Mouse (Mus musculus) skeletal muscle tissue, postnatal 0 days (tissue): Measurements from ENCODE around the gene Slc1a5. TPM values are rescaled to one million over a fixed set of nuclear protein-coding genes. Genes with fewer than 3 reads are reported as not detected.

Source experiments
- polyA plus RNA-seq: library from polyadenylated mRNA; unstranded; fragments of >200 nt; fragmentation: Nextera tagmentation; extraction: Ambion mirVana; gene quantifications from 2 replicates; pipeline ENCODE4 v1.2.1, GENCODE M21; 2015

Gene Slc1a5
- 28.7 and 76.6 TPM in 2 replicates for polyA plus RNA-seq

GRCm38 (mm10) chr7:16780825-16781554, at the start of gene Slc1a5:
Slc1a5 (plus strand) TSS chr7:16781340.

GRCm38 (mm10) chr7:16738073-16738696, 43.0 kb upstream of the Slc1a5 start, which contains the start of gene Ap2s1:
Ap2s1 (plus strand) TSS chr7:16738410.

GRCm38 (mm10) chr7:16815351-16815941, 34.3 kb downstream of the Slc1a5 start, which contains the start of gene Strn4:
Strn4 (plus strand) TSS chr7:16815889.

GRCm38 (mm10) chr7:16816475-16817122, 35.5 kb downstream of the Slc1a5 start, which contains the start of gene Fkrp:
Fkrp (minus strand) TSS chr7:16816732.

GRCm38 (mm10) chr7:16842645-16843063, 61.5 kb downstream of the Slc1a5 start, which contains the start of gene Prkd2:
Prkd2 (plus strand) TSS chr7:16842902.

Other genes starting within 250 kb of the Slc1a5 start
- gene Arhgap35, start 166.3 kb upstream of the Slc1a5 start, polyA plus RNA-seq, result 5.1 and 5.7 TPM in 2 replicates
- gene Ceacam15, start 105.6 kb upstream of the Slc1a5 start, polyA plus RNA-seq, result 0.15 TPM in 1 of 2 replicates, not detected in the other
- not detected in 2 replicates for gene Ceacam9, start 59.4 kb upstream of the Slc1a5 start, polyA plus RNA-seq
- 133 and 164 TPM in 2 replicates for gene Ap2s1, start 42.9 kb upstream of the Slc1a5 start, polyA plus RNA-seq
- gene Strn4, start 34.5 kb downstream of the Slc1a5 start, polyA plus RNA-seq, result 38.7 and 38.9 TPM in 2 replicates
- gene Fkrp, start 35.4 kb downstream of the Slc1a5 start, polyA plus RNA-seq, result 16.7 and 18.5 TPM in 2 replicates
- gene Prkd2, start 61.6 kb downstream of the Slc1a5 start, polyA plus RNA-seq, result 7.3 and 8.5 TPM in 2 replicates
- 2.1 and 3.8 TPM in 2 replicates for gene Dact3, start 94.0 kb downstream of the Slc1a5 start, polyA plus RNA-seq
- 2.1 and 2.2 TPM in 2 replicates for gene Gng8, start 110.4 kb downstream of the Slc1a5 start, polyA plus RNA-seq
- 1.7 and 1.9 TPM in 2 replicates for gene Ptgir, start 125.2 kb downstream of the Slc1a5 start, polyA plus RNA-seq
- 46.4 and 58.8 TPM in 2 replicates for gene Calm3, start 142.8 kb downstream of the Slc1a5 start, polyA plus RNA-seq
- 27.5 and 27.9 TPM in 2 replicates for gene Pnmal2, start 163.3 kb downstream of the Slc1a5 start, polyA plus RNA-seq
- gene Pnmal1, start 178.3 kb downstream of the Slc1a5 start, polyA plus RNA-seq, result 0.33 and 0.38 TPM in 2 replicates
- 0.03 TPM in 1 of 2 replicates, not detected in the other for gene Gm42372, start 201.7 kb downstream of the Slc1a5 start, polyA plus RNA-seq
- gene Ccdc8, start 211.4 kb downstream of the Slc1a5 start, polyA plus RNA-seq, result 12.8 and 14.3 TPM in 2 replicates
- gene Ppp5c, start 246.6 kb downstream of the Slc1a5 start, polyA plus RNA-seq, result 67.2 and 70.1 TPM in 2 replicates